Mouse (Mus musculus) megakaryocyte, embryonic 14.5 days (primary cell): ENCODE data around the gene Rfpl4. TPM values are rescaled to one million over a fixed set of nuclear protein-coding genes. Genes with fewer than 3 reads are reported as not detected.

Experiments used
- H3K27me3 ChIP-seq: replicated peaks from 2 replicates; pipeline ENCODE3; 2012; ENCODE audit warnings: inconsistent platforms
- H3K36me3 ChIP-seq: replicated peaks from 2 replicates; pipeline ENCODE3; 2012; ENCODE audit warnings: low read length, inconsistent platforms, mixed read lengths
- H3K4me1 ChIP-seq: 2 replicates; pipeline ENCODE4 v1.6.1; 2012; ENCODE audit warnings: inconsistent platforms
- H3K4me3 ChIP-seq: replicated peaks from 2 replicates; pipeline ENCODE3; 2012; ENCODE audit warnings: moderate library complexity, mild to moderate bottlenecking, inconsistent platforms
- H3K9me3 ChIP-seq: 2 replicates; pipeline ENCODE4 v1.6.1; 2012; ENCODE audit warnings: inconsistent platforms
- FLI1 ChIP-seq: IDR thresholded peaks from 2 replicates; pipeline ENCODE4 v1.6.1; 2012; ENCODE audit warnings: low read length, inconsistent platforms, mixed read lengths
- GATA1 ChIP-seq: IDR thresholded peaks from 3 replicates; pipeline ENCODE4 v1.6.1; 2012; ENCODE audit warnings: mixed read lengths, low read length, inconsistent platforms, borderline replicate concordance
- polyA plus RNA-seq: library from polyadenylated mRNA; stranded (reverse); fragments of >175 nt; gene quantifications from 2 replicates; pipeline ENCODE4 v1.2.3, GENCODE M21; 2012; ENCODE audit warnings: low replicate concordance; ENCODE audit not compliant: insufficient read depth

Gene Rfpl4
- polyA plus RNA-seq, 1 experiment = not detected

DNA sequence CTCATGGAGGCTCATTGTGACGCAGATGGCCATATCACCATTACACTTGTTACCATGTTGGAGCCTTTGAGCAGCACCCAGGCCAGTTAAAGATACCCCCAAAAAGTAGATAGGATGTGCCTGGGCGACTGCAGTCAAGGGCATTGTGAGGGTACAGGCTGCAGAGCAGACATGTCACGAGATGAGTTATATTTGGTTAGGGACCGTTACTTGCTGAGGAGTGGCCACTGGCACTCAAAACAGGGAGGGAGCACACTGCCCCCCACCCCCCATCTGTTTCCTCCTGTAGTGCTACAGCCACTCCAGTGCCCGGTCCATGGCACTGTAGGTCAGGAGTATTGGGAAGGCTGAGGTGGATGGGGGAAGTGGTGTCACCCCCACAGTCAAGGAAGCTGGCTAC lies 18.0 kb downstream of the Rfpl4 start:
- no peak for TF ChIP-seq FLI1
- no peak for TF ChIP-seq GATA1
- Histone ChIP-seq H3K4me1 (peaks cover 29% of the 10 kb centered on the region), H3K36me3 (peaks cover 58% of the 10 kb centered on the region), H3K4me3 (no peak overlapping the region), H3K9me3 (peaks cover 5% of the 10 kb centered on the region), H3K27me3 (peaks cover 12% of the 10 kb centered on the region)

DNA sequence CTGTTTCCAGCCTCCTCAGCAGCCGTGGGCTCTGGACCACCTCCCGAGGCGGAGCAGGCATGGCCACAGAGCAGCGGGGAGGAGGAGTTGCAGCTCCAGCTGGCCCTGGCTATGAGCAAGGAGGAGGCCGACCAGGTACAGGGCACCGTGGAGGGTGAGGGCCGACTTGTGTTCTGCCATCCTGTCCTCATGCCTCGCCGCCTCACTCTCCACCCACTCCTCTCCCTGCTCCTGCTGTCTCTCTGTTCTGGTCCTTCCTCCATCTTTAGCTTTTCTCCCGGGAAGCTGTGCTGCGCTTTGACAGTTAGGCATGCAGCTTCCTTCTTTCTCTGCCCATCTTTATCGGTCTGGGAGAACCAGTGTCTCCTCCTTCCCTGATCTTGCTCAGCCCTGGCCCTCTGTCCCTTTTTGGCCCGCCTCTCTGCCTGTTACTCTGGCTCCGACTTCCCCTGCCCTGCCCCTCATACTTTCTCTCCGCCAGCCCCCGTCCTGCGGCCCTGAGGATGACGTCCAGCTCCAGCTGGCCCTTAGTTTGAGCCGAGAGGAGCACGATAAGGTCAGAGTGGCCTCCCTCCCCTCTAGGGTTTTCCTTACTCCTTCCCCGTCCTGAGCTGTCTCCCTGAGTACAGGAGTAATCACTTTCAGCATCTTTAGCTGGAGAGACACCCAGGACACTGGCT lies 23.8 kb downstream of the Rfpl4 start:
- TF ChIP-seq FLI1 = no peak
- no peak for TF ChIP-seq GATA1
- Histone ChIP-seq H3K4me3 (peak overlapping the region; percentile 56), H3K36me3 (peaks cover 100% of the 10 kb centered on the region), H3K9me3 (no peaks in the 10 kb centered on the region), H3K4me1 (peaks cover 31% of the 10 kb centered on the region), H3K27me3 (no peaks in the 10 kb centered on the region)

DNA sequence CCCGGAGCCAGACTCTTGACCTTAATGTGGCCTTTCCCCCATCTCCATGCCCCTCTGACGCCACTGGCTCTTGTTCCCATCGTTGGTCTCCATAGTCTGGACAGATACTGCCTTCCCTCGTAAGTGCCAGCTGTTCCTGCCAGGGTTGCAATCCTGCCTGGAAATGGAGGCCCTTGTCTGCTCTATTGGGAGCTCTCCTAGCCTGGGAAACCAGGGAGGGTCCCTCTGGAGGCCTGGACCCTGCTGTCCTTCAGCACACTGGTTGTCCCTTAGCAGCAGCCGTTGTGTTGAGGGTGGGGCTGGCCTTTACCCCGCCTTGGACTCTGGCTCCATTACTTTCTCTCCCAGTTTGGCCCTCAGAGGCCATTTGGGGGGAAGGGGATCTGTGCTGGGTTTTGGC lies 24.4 kb downstream of the Rfpl4 start:
- Histone ChIP-seq H3K36me3 (peaks cover 100% of the 10 kb centered on the region), H3K27me3 (no peaks in the 10 kb centered on the region)
- TF ChIP-seq FLI1 = no peak
- TF ChIP-seq GATA1 = no peak

DNA sequence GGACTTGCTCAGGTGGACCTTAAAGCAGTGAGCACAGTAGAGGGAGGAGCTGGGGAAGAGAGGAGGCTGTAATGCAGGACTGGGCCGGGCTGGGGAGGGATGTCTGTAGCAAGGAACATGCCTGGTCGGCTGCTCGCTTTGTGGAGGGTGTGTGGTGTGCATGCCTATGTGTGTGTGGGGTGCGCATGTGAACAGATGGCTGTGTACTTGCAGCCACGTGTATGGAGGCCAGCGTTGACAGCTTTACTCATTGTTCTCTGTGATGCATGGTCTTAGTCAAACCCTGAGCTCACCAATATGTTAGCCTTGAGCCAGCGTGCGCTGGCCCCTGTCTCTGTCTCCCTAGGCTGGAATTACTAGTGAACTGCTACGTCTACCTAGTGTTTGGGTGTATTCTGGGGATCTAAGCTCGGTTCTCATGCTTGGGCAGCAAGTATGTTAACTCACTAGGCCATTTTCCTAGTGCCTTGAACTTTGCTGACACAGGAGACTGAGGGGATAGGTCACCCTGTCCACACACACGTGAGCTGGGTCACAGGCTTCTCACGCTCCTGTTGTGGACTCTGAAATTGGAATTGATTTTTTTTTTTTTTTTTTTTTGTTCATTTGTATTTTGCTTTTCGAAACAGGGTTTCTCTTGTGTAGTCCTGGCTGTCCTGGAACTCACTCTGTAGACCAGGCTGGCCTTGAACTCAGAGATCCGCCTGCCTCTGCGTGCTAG lies 25.6 kb downstream of the Rfpl4 start:
- Histone ChIP-seq H3K27me3 (no peaks in the 10 kb centered on the region), H3K9me3 (no peaks in the 10 kb centered on the region), H3K4me3 (peak overlapping the region; percentile 21), H3K36me3 (peaks cover 100% of the 10 kb centered on the region), H3K4me1 (peaks cover 43% of the 10 kb centered on the region)
- no peak for TF ChIP-seq FLI1
- TF ChIP-seq GATA1 = no peak

More for the DNA sequence above, 24.4 kb downstream of the Rfpl4 start:
- Histone ChIP-seq H3K9me3 (no peaks in the 10 kb centered on the region), H3K4me1 (peaks cover 36% of the 10 kb centered on the region), H3K4me3 (no peak overlapping the region)

DNA sequence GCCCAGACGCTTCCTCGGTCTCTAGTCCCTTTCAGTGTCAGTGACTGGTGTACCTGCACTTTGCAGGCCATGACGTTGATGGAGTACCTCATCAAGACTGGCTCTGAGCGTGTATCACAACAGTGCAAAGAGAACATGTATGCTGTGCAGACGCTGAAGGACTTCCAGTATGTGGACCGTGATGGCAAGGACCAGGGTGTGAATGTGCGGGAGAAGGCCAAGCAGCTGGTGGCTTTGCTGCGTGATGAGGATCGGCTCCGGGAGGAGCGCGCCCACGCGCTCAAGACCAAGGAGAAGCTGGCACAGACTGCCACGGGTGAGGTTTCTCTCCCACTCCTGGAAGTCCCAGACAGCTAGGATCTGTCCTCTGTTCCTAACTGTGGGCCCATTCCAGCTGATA lies 26.9 kb downstream of the Rfpl4 start:
- Histone ChIP-seq H3K4me1 (peaks cover 56% of the 10 kb centered on the region), H3K4me3 (no peak overlapping the region), H3K36me3 (peaks cover 99% of the 10 kb centered on the region), H3K27me3 (no peaks in the 10 kb centered on the region), H3K9me3 (no peaks in the 10 kb centered on the region)
- TF ChIP-seq GATA1 (no peak), FLI1 (no peak)

DNA sequence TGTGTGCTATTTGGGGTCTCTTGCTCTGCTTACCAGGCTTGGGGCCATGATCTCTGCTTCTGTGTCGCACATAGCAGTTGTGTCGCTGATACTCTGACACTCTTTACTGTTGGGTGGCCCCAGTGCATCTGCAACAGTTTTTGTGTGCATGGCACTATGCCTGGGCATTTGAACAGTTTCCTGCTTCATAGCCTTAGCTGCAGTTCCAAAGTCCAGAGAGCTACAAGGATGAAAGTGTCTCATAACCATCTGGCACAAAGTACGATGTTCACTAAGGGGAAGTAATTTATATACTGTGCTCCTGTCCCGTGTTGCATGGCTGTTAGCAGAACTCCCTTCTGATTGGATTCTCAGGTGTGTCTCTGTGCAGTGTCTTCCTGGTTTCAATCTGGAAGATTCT lies 28.9 kb downstream of the Rfpl4 start:
- Histone ChIP-seq H3K4me1 (peaks cover 74% of the 10 kb centered on the region), H3K4me3 (no peak overlapping the region), H3K9me3 (no peaks in the 10 kb centered on the region), H3K36me3 (peaks cover 97% of the 10 kb centered on the region), H3K27me3 (no peaks in the 10 kb centered on the region)
- TF ChIP-seq FLI1 (no peak), GATA1 (no peak)

DNA sequence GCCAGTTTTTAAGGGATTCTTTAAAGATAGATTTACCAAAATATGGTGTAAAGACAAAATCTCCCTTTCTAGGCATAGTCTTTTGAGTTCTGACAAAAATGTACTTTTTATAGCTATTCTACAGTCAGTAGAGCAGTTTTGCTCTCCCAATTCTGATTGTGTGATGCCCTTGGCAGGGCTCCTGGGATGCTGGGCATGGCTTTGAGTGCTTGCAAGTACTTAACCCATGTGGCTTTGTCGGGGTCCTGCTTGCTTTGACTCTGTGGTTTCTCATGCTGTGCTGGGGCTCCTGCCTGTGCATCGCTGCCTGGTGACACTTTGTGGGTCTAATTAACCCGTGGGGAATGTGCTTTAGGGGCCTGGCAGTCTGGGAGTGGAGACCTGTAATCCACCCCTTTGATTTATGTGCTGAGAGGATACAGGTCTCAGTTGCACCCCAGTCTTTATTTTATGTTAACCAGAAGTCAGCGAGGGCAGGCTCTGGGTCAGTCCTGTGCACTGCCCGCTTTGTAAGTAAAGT lies 29.8 kb downstream of the Rfpl4 start:
- Histone ChIP-seq H3K4me3 (no peak overlapping the region), H3K36me3 (peaks cover 95% of the 10 kb centered on the region), H3K27me3 (no peaks in the 10 kb centered on the region), H3K9me3 (no peaks in the 10 kb centered on the region), H3K4me1 (peaks cover 74% of the 10 kb centered on the region)
- TF ChIP-seq FLI1 (no peak), GATA1 (no peak)

DNA sequence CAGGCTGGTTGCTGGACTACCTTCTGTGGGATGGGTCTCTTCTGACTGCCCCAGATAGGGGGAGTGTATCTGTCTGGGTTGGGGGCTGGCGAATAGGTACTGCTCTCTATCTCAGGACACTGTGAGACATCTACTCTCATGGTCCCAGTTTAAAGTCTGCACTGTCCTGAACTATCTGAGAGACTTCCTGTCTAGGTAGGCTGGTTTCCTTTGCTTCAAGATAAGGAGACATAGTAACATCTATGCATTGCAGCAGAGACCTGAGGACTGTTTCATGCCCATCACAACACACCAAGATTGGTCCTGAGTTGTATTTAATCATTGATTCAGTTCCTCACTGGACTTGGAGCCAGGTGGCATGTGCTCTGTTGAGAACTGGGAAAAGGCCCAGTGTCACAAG lies 31.2 kb downstream of the Rfpl4 start:
- TF ChIP-seq FLI1 (no peak), GATA1 (no peak)
- Histone ChIP-seq H3K36me3 (peaks cover 83% of the 10 kb centered on the region), H3K9me3 (no peaks in the 10 kb centered on the region), H3K4me3 (no peak overlapping the region), H3K27me3 (no peaks in the 10 kb centered on the region), H3K4me1 (peaks cover 70% of the 10 kb centered on the region)

DNA sequence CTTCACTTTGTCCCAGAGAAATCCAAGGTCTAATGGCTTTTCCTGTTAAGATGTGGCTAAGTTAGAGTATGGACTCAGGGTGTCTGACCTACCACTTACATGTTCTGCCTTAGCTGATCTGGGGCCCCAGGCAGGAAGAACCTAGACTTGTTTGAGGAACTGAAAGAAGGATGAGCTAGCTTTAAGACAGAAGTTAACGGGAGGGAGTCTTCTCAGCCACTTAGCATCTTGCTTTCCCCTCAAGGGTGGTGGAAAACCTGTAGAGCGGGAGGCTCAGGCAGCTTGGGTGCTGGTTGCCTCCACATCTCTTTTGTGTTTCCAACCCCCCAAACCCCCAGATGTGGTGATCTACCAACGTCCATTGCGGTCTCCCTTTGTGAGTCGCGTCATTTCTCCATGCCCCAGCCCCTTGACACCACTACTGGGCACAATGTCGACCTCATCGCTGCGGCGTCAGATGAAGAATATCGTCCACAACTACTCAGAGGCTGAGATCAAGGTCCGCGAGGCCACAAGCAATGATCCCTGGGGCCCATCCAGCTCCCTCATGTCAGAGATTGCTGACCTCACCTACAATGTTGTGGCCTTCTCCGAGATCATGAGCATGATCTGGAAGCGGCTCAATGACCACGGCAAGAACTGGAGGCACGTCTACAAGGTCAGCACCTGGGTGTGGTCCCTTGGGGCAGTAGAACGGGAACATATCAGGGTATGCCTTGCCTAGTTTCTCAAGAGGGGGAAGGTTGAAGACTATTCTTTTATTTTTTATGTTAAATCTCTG lies 33.2 kb downstream of the Rfpl4 start:
- no peak for TF ChIP-seq FLI1
- no peak for TF ChIP-seq GATA1
- Histone ChIP-seq H3K27me3 (no peaks in the 10 kb centered on the region), H3K36me3 (peaks cover 71% of the 10 kb centered on the region), H3K9me3 (no peaks in the 10 kb centered on the region), H3K4me1 (peaks cover 69% of the 10 kb centered on the region), H3K4me3 (peak overlapping the region; percentile 73)

DNA sequence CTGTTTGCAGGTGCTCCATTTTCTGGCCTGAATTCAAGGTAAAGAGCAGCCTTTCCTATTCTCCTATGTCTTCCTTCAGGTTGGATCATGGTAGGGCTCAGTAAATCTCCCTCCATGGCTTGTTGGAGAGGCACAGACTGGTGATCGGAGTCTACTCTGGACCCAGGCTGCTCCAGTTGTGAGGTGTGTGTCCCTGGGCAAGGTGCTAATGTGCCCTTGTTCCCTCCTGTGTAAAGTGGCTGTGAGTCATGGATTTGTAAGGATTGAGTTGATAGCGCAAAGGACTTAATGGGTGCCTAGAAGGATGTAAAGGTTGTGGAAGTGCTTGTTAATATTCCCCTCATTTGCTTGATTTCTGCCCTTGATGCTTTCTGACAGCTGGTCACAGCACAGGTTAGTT lies 34.8 kb downstream of the Rfpl4 start:
- no peaks in the 10 kb centered on the region for H3K9me3 ChIP-seq
- H3K36me3 ChIP-seq = peaks cover 71% of the 10 kb centered on the region
- H3K4me1 ChIP-seq = peaks cover 64% of the 10 kb centered on the region
- TF ChIP-seq FLI1 (no peak), GATA1 (no peak)
- no peaks in the 10 kb centered on the region for H3K27me3 ChIP-seq
- H3K4me3 ChIP-seq = peak overlapping the region; percentile 98
